Mouse (Mus musculus) small intestine, adult 2 months (tissue): Measurements from ENCODE around the gene Brca2. TPM values are rescaled to one million over a fixed set of nuclear protein-coding genes. Genes with fewer than 3 reads are reported as not detected.

Experiments
- H3K27ac ChIP-seq: fragments of 200-500 bp; 2 replicates; pipeline ENCODE4 v1.5.1; 2012; ENCODE audit warnings: low read depth, low read length, control low read depth, inconsistent platforms; ENCODE audit not compliant: insufficient read depth
- H3K27me3 ChIP-seq: fragments of 200-500 bp; 2 replicates; pipeline ENCODE4 v1.6.1; 2012; ENCODE audit warnings: mild to moderate bottlenecking, moderate library complexity, low read length, inconsistent platforms; ENCODE audit not compliant: control insufficient read depth, insufficient read depth
- H3K36me3 ChIP-seq: fragments of 200-500 bp; 2 replicates; pipeline ENCODE4 v1.6.1; 2012; ENCODE audit warnings: mild to moderate bottlenecking, low read length, control low read depth, inconsistent platforms; ENCODE audit not compliant: control insufficient read depth, insufficient read depth
- H3K4me1 ChIP-seq: fragments of 200-500 bp; 2 replicates; pipeline ENCODE4 v1.6.1; 2012; ENCODE audit warnings: low read length, inconsistent platforms, mixed read lengths; ENCODE audit not compliant: control insufficient read depth, insufficient read depth, insufficient read length
- H3K4me3 ChIP-seq: fragments of 200-500 bp; 2 replicates; pipeline ENCODE4 v1.5.1; 2012; ENCODE audit warnings: low read depth, mild to moderate bottlenecking, control low read depth, inconsistent platforms, low read length, moderate library complexity
- CTCF ChIP-seq: fragments of 200-500 bp; IDR thresholded peaks from 2 replicates; pipeline ENCODE4 v1.5.1; 2012; ENCODE audit warnings: low read depth, mild to moderate bottlenecking, control low read depth, inconsistent platforms, low read length, moderate library complexity, mixed read lengths; ENCODE audit not compliant: insufficient replicate concordance, insufficient read length; ENCODE audit errors: extremely low read depth
- POLR2A ChIP-seq: fragments of 200-500 bp; IDR thresholded peaks from 2 replicates; pipeline ENCODE4 v1.6.1; 2012; ENCODE audit warnings: low read depth, mild to moderate bottlenecking, control low read depth, inconsistent platforms, low read length, moderate library complexity
- WGBS: fragments of 180-500 bp; shearing (Covaris S2); methylation state at CpG from one replicate; pipeline ENCODE4 v1.1.7; 2018; 5-methylcytosine and 5-hydroxymethylcytosine counted together
- polyA plus RNA-seq: library from polyadenylated mRNA; depleted of rRNA; stranded (reverse); fragments of >200 nt; gene quantifications from 2 replicates; pipeline ENCODE4 v1.2.3, GENCODE M21; 2012

Gene Brca2
- polyA plus RNA-seq, 1 experiment: 1.8 TPM

DNA sequence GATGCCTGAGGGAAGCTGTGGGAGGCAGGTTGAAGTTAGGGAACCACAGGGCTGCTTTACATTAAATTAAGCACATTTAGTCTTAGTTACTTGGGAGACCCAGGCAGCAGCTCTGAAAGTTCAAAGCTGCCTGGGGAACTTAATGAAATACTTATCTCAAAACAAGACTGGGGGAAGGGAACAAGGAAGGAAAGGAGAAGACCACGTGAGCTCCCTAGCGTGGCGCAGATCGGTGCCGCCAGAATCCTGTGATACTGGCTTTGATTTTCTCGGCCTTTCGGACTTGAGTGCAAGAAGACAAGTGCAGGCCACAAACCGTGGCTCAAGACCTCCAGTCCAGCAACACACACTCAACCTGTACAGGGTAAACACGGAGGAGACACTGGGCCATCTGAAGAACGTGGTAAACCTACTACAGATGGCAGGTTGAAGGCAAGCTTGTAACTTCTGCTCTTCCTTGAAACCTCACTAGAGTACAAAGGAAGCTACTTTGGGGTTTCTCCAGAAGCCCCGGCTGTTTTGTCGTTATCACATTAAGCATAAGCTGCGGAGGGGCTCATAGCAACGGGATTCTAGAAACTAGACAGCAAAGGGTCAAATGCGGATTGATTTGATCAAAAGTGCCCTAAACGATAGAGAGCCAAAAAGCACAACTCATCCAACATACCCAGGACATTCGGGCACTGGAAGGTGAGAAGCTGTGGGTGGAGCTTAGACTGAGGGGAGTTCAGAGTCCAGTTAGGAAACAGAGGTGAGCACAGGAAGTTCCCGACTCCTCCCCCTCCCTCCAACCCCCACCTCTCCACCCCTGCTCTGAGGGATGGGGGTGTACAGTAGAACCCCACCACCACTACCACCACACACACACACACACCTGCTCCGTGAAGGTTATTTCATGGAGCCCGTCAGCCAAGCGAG, 76.0 kb downstream of the Brca2 start:
- H3K27me3 ChIP-seq: no peaks in the 10 kb centered on the region
- TF ChIP-seq POLR2A: no peak
- no peak for TF ChIP-seq CTCF
- H3K27ac ChIP-seq: peak overlapping the region; percentile 83
- peaks cover 12% of the 10 kb centered on the region for H3K4me1 ChIP-seq
- H3K4me3 ChIP-seq: peak overlapping the region; percentile 55
- 27% methylated on average over 21 of the region's 21 CpGs for WGBS
- H3K36me3 ChIP-seq: no peaks in the 10 kb centered on the region

DNA sequence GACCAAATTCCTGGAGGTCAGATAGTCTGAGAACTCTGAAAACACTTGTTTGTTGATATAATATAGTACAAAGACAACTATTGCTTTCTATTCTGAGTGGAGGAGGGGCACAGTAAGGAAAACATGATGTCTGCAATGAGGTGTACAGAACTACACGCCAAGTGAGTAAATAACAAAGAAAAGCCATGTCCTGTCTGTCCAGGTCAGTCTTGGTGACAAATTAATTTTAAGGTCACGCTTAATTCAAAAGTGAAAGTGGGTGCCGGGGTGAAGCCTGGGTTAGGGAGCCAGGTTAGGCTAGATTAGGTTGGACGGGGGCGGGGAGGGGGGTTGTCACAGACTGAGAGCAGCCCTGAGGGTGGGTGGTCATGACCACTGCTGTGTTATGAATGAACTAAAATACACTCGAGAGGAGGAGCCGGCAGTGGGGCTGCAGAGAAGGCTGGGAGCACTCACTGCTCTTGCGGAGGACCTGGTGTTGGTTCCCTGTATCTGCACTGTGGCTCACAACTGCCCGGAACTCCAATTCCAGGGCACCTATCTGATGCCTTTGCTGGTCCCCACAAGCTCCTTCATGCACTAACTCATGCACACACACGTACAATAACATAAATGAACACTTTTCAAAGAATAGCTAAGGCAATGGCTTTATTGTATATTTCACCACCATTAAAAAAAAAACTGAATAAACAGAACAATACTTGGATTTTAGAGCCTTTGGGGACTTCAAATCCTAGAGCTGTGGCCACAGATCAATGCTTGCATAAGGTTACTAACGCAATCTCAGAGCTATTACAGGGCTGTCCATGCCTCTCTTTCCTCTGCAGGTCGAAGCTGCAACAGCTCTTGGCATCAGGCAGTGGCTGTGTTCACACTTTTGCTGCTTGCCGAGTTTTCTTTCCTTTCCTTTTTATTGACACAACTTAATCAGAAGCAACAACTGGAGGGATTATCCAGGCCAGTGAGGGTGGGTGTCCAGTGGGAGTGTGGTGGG, 77.2 kb downstream of the Brca2 start:
- Histone ChIP-seq H3K36me3 (no peaks in the 10 kb centered on the region), H3K27ac (no peak overlapping the region; the same call in 1 of the 2 replicates), H3K4me3 (peak overlapping the region; percentile 46), H3K4me1 (peaks cover 12% of the 10 kb centered on the region), H3K27me3 (no peaks in the 10 kb centered on the region)
- TF ChIP-seq POLR2A (no peak), CTCF (no peak; the same call in 1 of the 2 replicates)
- 27% methylated on average over 13 of the region's 13 CpGs for WGBS

DNA sequence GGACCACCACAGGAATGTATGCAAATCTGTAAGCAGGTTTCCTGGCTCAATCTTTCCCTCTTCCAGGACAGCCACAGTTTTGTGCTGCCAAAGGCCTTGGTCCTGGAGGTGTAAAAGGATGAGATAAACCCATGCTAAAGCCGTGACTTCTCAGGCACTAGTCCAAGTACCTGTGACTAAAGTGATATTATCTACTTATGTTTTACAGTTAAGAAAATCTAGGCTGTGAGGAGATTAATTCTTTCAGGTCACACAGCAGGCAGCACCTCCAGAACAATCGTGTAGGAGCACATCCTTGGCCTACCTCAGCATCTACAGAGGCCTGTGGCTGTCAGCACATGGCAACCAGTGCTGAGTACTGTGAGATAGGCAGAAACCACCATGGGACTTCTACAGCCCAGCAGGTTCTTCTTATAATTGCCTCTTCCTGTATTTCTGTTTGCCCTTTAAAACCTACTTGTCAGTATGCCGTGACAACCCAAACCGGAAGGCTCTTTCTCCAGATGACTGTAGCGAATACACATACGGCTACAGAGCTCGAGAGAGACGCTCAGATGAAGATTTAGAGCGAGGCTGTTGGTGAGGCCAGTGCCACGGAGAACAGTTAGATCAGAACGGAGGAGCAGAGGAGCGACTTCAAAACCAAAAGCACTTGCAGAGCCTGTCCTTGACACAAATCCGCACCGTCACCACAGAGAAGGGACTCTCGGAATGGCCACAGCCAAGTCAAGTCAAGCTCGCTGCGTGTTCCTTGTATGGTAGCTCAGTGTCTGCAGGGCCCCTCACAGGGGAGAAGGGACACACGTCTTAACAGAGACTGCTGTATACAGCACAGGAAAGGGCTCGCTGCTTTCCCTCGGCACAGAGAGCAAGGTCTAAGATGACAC, 78.4 kb downstream of the Brca2 start:
- Histone ChIP-seq H3K4me1 (peaks cover 7% of the 10 kb centered on the region), H3K27ac (peak overlapping the region; percentile 54), H3K4me3 (peak overlapping the region; percentile 42), H3K27me3 (no peaks in the 10 kb centered on the region), H3K36me3 (no peaks in the 10 kb centered on the region)
- no peak for TF ChIP-seq POLR2A
- TF ChIP-seq CTCF: no peak
- WGBS: 71% methylated on average over 20 of the region's 20 CpGs

DNA sequence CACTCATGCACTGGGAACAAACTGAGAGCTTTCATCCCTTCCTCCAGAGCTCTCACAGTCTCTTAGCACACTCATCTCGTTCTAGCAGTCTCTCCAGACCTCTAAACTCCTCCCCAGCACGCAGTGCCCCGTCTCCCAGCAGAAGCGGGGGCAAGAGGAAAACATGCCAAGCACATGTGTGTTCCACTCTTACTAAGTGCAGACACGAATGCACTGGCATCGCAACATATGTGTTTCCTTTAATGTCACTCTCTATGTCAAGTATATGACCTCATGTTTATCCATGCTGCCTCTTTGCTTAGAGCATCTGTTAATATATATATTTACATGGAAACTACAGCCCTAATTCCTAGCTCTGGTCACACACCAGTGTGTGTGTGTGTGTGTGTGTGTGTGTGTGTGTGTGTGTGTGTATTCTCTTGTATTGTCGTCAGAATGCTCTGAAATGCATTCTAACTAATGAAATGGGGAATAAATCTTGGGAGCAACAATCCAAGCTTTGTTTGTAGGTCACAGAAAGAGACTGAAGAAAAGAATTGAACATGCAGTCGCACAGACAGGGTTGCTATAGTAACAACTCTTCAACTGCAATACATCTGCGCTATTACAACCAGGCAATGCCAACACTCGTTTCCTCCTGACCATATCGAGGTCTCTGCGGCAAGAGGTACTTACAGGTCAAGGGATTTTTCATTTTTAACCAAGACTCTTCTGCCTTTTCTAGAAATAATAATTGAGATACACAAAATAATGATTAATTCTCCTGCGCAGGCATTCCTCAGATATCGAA, 79.2 kb downstream of the Brca2 start:
- Histone ChIP-seq H3K4me3 (peak overlapping the region; percentile 42; the same call in 1 of the 2 replicates), H3K27me3 (no peaks in the 10 kb centered on the region), H3K4me1 (peaks cover 7% of the 10 kb centered on the region), H3K36me3 (no peaks in the 10 kb centered on the region), H3K27ac (peak overlapping the region; percentile 54)
- WGBS: 81% methylated on average over 14 of the region's 14 CpGs
- TF ChIP-seq POLR2A (no peak), CTCF (no peak)

DNA sequence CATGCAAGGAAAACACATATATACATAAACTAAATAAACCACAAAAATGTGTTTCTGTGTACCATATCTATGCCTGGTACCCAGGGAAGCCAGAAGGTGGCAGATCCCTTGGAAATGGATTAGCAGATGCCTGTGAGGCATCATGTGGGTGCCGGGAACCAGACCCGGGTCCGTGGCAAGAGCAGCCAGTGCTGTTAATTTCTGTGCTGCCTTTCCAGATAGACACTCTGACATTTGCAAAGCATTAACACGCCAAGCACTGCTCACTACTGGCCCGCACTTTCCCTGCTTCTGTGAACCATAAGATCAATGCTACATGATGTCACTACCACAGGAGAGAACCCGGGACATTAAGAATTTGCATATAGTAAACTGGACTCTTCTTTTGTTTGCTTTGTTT, 83.7 kb downstream of the Brca2 start:
- no peaks in the 10 kb centered on the region for H3K36me3 ChIP-seq
- no peaks in the 10 kb centered on the region for H3K27me3 ChIP-seq
- peaks cover 5% of the 10 kb centered on the region; the same call in 1 of the 2 replicates for H3K4me1 ChIP-seq
- H3K27ac ChIP-seq: no peak overlapping the region
- no peak overlapping the region for H3K4me3 ChIP-seq
- TF ChIP-seq CTCF (no peak), POLR2A (no peak)
- WGBS: 97% methylated on average over 6 of the region's 6 CpGs

DNA sequence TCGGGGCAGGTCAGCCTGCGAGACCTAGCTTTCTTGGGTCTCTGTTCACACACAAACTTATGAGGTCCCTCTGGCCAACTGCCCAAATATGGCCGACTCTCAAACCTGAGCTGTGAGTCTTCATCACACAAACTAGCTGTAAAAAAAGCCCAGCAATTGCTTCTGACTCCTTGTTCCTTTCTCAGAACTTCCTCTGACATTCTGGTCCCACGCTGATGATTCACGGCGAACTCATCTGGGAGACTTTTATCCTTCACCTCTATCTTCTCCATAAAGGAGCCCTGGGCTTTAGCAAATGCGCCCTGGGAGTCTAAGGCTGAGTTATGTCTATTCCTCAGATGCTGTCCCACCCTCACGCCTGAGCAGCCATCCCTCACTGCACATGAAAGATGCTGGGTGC, 85.2 kb downstream of the Brca2 start:
- Histone ChIP-seq H3K27me3 (no peaks in the 10 kb centered on the region), H3K36me3 (no peaks in the 10 kb centered on the region), H3K4me3 (no peak overlapping the region), H3K4me1 (peaks cover 13% of the 10 kb centered on the region; the same call in 1 of the 2 replicates), H3K27ac (no peak overlapping the region)
- WGBS: 94% methylated on average over 8 of the region's 8 CpGs
- TF ChIP-seq POLR2A (no peak), CTCF (no peak)
